Mouse (Mus musculus): ENCODE results near the gene Krt7.

- TF ChIP-seq CTCF (conservative IDR thresholded peaks at IDR 0.05 in 1 of 2, IDR thresholded peaks at IDR 0.05 in 1 of 2; ENCODE audit: low read depth in 2 of 2, low read length in 2 of 2) (peak; percentile 73 to 84), USF2 (conservative IDR thresholded peaks at IDR 0.05; ENCODE audit: low read depth, low read length) (no peak), MXI1 (IDR thresholded peaks at IDR 0.05; ENCODE audit: low read depth, low read length) (no peak)
Measured at GRCm38 (mm10) chr15:101453093-101453736, 42.4 kb downstream of the Krt7 start.
